Mouse (Mus musculus) B cell, adult 2 months (primary cell): ENCODE measurements at regions not wholly inside any gene's neighbourhood (a gene's known extent, or its start where the extent isn't known, plus 50 kb on each side); places are given as distances from the start of the nearest gene placed in this dataset.

Experiments used
- DNase-seq, 2 experiments: peaks; one replicate each; pipeline ENCODE4 v3.0.0; 2022

GRCm38 (mm10) chr11:112839721-112840494 lies 57.9 kb downstream of the Sox9 start:
- no peak for DNase-seq

- no peak for DNase-seq
These were observed 58.4 kb downstream of the Sox9 start for GRCm38 (mm10) chr11:112840495-112840828.

- no peak for DNase-seq
These were observed 62.4 kb downstream of the Sox9 start for GRCm38 (mm10) chr11:112844258-112844901.

GRCm38 (mm10) chr11:112847146-112847545 lies 65.1 kb downstream of the Sox9 start:
- no peak for DNase-seq

GRCm38 (mm10) chr11:112847851-112848250 lies 65.8 kb downstream of the Sox9 start:
- no peak for DNase-seq

GRCm38 (mm10) chr11:112849974-112850373 lies 68.0 kb downstream of the Sox9 start:
- no peak for DNase-seq

- DNase-seq = no peak
These were observed 68.7 kb downstream of the Sox9 start for GRCm38 (mm10) chr11:112850532-112851272.

GRCm38 (mm10) chr11:112851321-112851720 lies 69.3 kb downstream of the Sox9 start:
- no peak for DNase-seq

- DNase-seq = no peak
These were observed 74.0 kb downstream of the Sox9 start for GRCm38 (mm10) chr11:112855975-112856374.

- no peak for DNase-seq
These were observed 77.3 kb downstream of the Sox9 start for GRCm38 (mm10) chr11:112859309-112859708.

- DNase-seq = no peak
These were observed 78.8 kb downstream of the Sox9 start for GRCm38 (mm10) chr11:112860797-112861196.

- no peak for DNase-seq
These were observed 79.2 kb downstream of the Sox9 start for GRCm38 (mm10) chr11:112861233-112861632.

GRCm38 (mm10) chr11:112865836-112866235 lies 83.8 kb downstream of the Sox9 start:
- no peak for DNase-seq

GRCm38 (mm10) chr11:112869571-112869970 lies 87.5 kb downstream of the Sox9 start:
- no peak for DNase-seq

GRCm38 (mm10) chr11:112870201-112871035 lies 88.4 kb downstream of the Sox9 start:
- no peak for DNase-seq

GRCm38 (mm10) chr11:112872677-112873367 lies 90.8 kb downstream of the Sox9 start:
- DNase-seq = no peak

GRCm38 (mm10) chr11:112874239-112874638 lies 92.2 kb downstream of the Sox9 start:
- DNase-seq = no peak

GRCm38 (mm10) chr11:112876226-112876625 lies 94.2 kb downstream of the Sox9 start:
- DNase-seq = no peak

- no peak for DNase-seq
These were observed 96.4 kb downstream of the Sox9 start for GRCm38 (mm10) chr11:112878436-112878835.

- no peak for DNase-seq
These were observed 98.7 kb downstream of the Sox9 start for GRCm38 (mm10) chr11:112880736-112881135.

- no peak for DNase-seq
These were observed 103.4 kb downstream of the Sox9 start for GRCm38 (mm10) chr11:112885336-112885940.

- no peak for DNase-seq
These were observed 104.1 kb downstream of the Sox9 start for GRCm38 (mm10) chr11:112886139-112886538.
